Mouse (Mus musculus): ENCODE data around the gene Lhx5.

The Lhx5 gene

DNA sequence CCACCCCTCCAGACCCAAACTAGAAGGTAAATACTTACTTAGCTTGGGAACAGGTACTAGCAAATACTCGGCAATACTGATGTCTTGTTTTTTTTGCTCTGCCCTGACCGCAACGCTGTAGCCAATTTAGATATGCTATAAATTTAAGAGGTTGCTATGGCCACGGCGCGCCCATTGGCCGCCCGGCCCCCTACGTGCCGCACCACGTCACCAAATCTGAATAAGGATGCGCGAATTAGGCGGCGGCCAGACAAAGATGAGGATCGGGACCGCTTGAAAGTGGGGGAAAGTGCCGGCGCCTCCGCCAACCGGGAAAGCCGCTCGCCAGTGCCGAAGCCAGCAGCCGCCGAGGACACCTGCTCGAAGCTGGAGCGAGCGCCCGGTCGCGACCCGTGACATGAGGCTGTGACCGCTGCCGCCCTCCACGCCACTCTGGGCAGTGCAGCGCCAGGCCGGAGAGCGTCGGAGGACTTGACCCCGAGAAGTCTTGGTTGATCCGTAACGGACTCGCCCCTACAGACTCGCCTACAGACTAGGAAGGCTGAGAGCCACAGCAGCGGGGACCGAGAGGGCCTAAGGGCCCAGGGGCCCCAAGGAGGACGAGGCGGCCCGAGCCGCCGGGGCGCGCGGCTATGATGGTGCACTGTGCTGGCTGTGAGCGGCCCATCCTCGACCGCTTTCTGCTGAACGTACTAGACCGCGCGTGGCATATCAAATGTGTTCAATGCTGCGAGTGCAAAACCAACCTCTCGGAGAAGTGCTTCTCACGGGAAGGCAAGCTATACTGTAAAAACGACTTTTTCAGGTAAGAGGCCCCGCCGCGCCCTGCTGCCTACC lies at the start of gene Lhx5:
Gene Lhx5, plus strand, starts transcription at position 51 of the 837 bp plus-strand sequence.
- DNase-seq: no peak

DNA sequence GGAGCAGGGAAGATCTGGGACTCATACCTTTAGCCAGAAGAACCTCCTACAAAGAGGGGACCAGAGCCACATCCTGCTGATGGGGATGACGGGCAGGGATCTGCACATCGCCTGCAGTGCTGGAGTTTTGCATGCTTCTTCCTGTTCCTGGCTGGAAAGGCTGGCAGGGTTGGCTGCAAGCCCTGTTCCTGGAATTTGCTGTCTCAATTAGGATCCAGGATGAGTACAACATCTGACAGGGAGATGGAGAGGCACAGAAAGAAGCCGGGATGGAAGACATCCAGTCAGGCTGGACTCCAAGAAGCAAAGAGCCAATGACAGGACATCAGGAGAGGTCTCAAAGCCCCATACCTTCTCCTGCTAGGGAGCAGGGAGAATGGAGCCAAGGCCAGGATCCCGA lies 45.1 kb upstream of the Lhx5 start:
- no peak for DNase-seq

DNA sequence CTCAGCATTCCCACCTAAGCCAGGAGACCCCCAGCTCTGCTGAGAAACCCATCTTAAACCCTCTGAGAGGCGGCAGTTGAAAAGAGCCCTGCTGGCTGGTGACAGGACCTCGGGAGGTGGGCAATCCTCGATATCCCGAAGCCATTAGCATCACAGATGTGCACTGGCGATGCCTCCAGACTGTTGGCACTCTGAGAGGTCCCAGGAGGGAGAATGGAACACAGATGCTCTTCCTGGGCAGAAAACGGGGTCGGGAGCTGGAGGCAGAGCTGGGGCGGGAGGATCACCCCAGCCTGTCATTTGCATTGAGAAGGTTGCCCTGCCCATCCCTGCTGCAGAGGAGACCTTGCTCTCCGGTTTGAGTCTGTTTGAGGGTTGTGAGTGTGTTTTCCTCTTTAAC lies 42.7 kb upstream of the Lhx5 start:
- DNase-seq: no peak

DNA sequence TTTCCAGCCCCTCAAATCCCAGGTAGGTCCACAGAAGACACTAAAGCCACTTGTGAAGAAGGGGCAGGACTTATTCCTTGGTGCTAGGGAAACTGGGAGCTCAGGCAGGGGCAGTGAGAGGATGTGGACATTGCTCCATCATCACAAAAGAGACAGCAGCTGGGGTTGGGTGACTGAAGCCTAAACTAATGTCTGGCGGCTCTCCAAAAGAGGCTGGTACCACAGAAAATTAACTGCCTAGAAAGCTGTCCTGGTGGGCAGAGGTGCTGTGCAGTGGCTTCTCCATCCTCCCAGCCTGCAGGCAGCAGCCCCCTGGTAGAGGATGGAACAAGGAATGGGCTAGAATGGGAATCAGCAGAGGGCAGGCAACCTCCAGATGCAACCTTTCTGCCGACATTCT lies 41.5 kb upstream of the Lhx5 start:
- no peak for DNase-seq

DNA sequence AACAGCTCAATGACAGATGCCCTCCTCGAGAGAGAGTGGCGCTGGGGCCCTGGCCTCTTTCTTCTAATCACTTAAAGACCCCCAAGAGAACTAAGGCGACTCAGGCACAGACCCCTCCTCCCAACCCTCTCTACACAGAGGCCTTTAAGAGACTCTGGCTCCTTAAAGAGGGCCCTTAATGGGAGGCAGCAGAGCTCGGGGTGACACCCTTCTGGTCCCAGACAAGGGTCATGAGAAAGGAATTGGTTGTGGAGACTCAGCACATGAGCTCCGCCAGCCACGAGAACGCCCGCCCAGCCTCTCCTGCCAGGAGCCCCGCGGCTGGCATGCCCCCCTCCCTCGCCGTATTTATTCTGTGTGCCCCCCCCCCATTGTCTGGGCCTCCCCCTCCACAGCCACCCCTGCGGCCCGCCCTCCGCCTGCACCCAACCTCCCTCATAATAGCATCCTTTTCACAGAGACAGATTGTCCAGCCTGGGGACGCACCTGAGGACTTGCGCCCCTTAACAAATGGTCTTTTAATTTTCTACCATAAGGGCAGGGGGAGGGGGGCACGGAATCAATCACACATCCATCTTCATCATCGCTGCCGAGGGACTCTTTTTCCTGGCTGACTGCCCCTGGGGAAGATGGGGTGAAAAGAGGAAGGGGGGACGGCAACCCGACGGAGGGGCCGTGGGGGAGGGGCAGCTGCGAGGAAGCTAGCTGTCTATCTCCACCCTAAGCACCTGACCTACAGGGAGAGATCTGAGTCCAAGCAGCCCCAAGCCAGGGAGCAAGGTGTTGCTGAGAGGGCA lies 37.4 kb upstream of the Lhx5 start:
- no peak for DNase-seq

DNA sequence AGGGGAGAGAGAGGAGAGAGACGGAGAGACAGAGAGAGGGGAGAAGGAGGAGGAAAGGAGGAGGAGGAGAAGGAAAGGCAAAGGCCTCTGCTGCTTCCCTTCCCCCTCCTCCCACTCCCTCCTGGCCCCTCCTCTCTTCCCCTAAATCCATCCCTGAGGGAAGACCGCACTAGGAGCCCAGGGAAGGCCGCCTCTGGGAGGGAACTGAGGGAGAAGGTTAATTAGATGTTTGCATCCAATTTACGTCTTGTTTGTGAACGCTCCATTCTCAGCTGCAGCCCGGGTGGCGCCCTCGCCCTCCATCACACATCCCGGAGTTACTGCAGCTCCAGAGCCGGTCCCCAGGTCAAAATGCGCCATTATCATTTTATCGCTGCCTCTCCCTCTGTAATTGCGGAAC lies 33.5 kb upstream of the Lhx5 start:
- no peak for DNase-seq

DNA sequence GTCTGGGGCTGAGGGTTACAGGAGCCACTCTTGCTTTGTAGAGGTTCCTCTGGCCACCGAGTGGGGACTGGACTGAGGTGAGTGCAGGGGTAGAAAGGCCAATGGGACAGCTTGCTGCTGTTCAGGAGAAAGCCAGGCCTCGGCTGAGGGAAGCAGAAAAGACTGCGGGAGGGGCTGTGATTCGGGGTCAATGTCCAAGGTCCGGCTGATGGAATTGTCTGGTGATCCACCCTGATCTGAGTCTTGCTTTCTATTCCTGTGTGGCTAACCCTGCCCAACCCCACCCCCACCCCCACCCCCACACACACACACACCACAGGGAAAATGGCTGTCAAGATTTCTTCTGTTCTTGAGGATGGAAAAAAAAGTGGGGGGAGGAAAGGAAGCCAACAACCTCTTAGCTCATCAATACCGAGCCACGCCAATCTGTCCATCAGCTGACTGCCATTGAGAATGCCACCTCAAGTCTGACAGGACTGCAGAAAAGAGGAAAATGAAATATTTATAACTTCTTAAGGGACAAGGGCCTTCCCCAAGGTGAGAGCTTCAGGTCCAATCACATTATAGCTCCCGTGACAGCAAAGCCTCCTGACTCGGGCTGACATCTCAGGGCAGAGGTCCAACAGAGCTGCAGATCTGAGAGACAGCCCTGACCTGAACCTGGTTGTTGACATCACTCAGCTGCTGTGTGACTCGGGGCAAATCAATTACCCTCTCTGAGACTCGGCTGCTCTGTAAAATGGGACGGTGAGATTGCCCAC lies 26.5 kb upstream of the Lhx5 start:
- peak; percentile 53 for DNase-seq

DNA sequence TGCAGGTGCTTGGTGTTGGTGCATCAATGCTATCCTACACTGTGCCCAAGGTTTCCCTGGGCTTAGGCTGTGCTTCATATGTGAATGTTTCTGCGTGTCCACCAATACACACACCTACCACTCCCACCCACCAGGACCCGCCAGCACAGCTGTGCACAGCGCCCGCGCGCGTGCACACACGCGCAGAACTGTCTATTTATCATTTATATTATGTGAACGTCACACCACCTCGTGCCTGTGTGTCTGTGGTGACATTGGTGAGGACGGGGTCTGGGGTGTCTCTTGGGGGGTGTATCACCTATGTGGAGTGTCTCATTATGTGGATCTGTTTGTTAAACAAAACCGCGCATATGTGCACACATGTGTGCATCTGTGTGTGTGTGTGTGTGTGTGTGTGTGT lies 22.6 kb upstream of the Lhx5 start:
- DNase-seq: no peak

DNA sequence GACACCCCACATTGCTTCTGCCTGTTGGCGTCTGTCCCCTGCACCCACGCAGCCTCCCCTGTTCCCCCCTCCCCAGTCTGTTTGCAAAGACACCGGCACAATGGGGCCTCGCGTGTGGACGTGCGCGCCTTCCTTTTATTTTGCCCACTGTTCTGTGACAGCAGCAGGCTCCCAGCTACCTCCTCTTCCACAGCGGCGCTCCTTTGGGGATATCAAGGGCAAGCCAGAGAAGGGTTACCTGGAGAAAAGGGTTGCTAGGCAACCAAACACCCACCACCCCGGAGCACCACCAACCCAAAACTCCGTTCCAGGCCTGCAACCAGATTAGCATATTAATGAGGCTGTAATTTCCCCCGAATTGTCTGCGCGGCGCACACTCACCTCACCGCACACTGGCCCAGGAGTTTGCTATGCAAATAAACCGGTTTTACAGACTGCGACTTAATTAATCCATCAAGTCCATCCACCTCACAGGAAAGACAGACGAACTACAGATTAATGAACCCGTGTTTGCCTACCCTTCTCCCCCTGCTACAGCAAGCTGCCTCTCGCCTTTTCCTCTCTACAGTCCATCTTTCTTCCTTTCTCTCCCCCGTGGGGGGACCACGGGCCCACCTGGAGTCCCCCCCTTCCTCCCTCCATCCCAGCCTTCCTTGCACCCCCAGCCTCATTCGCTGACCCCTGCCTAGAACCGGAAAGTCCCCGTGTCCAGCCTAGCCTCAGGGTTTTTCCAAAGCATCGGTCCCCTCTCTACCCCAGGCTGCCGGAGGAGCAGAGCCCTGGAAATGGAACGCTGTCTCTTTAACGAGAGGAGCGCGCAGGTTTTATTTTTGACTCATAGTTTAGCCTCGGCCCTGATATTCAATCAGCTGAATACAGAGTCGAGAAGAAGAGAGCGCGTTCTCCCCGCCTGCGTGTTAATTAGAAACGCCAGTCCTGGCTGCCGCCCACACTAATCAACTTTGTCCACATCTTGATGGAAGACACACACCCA lies 21.8 kb upstream of the Lhx5 start:
- DNase-seq: no peak

DNA sequence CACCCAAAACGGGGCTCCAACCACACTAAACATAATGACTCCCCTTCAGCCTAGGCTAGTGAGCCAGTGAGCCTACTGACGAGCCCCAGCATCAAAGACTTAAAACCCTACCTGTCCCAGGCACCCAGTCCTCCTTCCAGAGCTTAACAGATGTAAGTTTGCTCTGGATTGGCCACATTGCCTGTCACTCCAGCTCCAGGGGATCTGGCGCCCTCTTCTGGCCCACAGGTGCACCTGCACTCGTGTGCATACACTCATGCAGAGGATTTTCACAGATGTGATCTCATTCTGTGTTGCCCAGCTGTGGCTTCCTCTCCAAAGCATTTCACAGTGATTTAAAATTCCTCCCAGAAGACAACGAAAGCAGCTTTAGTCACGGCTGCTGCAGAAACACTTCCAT lies 18.1 kb upstream of the Lhx5 start:
- DNase-seq: no peak

DNA sequence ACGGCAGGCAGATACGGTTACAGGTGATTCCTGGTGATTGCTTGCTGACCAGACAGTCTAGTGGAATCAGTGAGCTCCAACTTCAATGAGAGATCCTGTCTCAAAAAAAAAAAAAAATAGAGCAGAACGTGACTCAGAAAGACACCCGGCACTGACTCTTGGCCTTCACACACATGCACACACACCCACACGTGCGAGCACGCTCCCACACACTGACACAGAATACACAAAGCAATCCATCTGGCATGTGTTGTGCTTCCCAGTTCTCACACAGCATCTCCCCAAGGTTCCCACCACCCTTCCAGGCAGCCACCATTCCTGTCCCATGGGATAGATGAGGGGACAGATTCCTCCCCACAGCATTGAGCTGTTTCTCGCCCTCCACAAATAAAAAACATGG lies 11.4 kb upstream of the Lhx5 start:
- DNase-seq: no peak

DNA sequence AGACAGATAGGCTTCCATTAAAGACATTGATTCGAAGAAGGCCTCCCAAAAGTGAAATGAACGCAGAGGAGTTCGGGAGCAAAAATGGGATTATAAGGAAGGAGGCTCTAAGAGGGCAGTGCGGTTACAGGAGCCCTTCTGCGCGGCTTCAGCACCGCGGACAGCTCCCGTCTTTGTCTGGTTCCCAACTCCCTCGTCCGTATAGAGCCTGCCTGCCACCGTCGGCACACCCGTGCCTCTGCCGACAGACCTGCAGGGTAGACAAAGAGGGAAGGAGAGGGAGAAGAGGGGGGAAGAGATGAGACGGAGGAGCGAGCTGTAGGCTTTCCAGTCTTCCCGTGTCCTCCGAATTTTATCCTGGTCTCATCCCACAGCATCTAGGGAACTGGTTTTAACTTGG lies 7.5 kb upstream of the Lhx5 start:
- DNase-seq: peak; percentile 93

DNA sequence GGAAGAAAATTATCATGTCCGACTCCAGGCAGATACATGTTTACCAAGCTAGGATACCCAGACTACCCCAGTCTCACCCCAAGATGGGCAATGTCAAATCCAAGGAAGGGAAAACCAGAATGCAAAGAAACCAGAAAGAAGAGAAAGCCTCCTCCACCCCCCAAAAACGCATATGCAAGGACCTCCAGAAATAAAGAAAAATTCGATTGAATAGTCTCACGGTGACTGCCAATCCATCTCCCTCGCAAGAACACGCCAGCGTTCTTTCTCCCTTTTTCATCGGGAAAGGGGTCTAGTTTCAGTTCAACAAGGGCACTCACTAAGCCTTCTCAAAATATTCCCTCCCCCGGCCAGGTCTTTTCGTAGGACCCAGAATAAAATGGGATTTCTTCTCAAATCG lies 6.8 kb upstream of the Lhx5 start:
- DNase-seq: no peak

DNA sequence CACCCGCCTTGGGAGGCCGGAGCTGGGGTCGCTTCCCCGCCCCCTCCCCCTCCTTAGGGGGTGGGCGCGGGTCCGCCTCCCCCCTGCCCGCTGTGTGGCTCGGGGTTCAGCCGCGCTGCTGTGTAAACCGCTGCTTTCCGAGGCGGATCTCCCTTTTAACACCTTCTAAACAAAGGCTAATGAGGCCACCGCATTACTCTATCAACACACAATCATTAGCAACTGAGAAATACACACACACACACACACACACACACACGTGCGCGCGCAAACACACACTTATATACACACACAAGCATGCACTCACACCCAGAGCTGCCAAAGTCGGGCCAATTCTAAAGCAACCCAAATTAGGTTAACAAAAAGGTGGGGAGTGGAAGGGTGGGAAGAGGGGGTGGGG lies 5.8 kb upstream of the Lhx5 start:
- no peak for DNase-seq

DNA sequence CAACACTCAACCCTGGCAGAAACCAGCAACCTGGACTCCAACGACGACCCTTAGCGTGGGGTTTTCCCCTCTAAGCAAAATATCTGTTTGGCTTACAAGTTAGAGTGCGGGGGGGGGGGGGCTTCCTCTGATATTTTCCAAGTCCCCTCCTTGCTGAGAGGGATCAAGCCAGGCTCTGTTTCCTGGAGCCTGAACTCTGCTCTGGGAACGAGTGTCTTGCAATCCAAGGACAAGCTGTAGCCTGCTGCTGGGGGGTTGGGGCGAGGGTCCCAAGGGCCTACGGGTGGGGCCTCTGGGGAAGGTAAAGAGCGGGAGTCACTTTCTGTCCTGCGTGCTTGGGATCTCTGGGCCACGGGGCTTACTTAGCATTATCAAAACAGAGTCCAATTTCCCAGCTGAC lies 4.9 kb upstream of the Lhx5 start:
- no peak for DNase-seq

DNA sequence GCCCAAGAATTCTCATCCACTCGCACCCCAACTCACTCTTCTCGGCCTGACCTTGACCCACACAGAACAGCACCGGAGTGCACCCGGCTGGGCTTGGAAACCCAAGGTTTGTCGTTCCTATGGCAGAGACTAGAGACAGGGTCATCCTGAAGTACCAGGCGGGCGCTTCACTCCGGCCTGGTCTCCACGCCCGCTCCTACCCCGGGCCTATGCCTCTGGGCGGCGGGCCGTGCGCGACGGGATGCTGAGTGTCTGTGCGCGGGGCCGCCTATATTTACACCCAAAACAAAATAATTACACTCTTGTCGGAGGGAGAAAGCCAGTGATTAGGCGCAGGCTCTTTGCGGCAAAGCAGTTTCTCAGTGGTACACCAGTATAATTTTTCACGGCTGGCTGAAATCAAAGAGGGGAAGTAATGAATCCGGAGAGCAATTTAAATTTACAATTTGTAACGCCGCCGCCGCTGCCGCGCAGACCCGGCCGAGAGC lies 4.0 kb upstream of the Lhx5 start:
- DNase-seq: no peak

DNA sequence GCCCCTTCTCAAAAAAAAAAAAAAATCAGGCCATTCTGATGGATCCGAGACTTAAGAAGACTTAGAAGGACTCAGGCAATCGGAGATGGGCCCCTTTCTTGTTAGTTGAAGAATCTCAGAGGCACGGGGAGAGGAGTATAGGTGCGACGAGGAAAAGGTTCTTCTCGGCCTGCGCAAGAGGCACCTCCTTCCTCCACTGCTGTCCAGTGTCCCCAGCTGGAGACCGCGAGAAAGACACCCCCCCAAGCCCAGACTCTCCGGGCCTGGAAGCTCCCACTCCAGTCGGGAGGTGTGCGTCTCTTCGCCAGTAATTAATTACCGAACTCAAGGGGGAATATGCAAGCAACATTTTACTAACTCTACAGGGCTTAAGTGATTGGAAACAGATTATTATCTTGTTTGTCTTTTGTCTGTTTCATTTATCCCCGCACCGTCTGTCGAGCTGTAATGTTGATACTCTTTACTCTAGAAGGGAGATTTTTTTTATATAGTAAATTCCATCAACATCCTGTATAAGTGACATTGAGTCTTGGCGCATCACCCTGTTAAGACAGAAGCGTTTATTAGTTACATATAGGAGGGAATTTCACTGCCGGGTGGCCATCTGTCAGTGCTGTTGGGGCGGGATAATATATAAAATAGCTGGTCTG lies 3.2 kb upstream of the Lhx5 start:
- no peak for DNase-seq

DNA sequence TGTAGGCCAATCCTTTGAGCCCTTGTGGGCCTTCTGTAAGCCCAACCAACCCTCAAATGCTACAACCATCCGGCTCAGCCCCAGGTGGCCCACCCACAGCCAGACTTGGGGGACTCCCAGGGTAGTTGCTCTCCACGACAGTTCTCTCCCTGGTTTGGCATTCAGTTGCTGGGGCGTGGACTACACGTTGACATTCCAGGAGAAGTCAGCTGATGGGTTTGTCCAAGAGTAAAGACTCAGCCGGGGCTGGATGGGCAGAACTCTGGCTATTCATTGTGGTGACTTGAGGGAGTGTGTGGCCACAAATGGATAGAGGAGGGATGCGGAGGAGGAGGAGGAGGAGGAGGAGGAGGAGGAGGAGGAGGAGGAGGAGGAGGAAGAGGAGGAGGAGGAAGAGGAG lies 2.5 kb upstream of the Lhx5 start:
- no peak for DNase-seq

DNA sequence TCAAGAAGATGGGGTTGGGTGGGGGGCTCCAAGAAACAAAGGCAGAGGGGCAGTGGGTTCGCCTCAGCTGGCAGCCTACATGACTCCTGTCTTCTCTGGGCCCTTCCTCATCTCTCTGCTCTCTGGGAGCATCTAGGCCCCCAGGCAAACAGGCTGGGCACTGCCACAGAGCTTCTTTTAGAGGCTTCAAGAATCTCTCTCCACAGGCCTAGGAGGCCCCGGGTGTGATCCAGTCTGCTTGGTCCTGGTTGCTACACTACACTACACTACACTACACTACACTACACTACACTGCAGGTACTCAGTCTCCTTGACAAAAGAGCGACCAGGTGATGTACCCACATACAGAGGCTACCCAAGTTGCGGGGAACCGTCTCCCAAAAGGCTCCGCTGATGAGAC lies 1.8 kb upstream of the Lhx5 start:
- no peak for DNase-seq

DNA sequence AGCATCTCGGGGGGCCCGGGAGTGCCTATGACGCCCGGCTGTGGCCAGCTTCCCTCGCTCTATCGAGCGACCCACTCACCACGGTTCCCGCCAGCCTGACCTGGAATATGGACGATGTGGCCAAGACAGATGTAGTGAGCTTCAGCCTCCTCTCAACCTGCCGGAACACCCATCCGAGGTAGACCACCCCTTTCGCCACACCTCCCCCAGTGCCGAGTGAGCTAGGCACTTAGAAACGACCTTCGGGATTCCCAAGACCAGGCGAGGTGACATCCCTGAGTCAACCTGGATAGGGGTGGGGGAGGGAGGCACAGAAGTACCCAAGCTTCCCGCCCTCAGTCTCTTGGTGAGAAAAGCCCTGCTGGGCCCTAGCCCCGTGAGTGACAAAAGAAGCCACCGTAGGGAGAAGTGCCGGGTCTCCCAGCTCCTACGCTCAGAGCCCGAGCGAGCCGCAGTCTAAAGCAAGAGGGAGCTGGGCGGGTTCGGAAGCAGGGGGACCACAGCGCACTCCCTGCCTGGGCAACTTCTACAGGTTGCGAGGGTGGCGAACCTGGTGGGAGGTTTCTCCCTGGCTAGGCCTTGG lies 407 bp upstream of the Lhx5 start:
- no peak for DNase-seq

DNA sequence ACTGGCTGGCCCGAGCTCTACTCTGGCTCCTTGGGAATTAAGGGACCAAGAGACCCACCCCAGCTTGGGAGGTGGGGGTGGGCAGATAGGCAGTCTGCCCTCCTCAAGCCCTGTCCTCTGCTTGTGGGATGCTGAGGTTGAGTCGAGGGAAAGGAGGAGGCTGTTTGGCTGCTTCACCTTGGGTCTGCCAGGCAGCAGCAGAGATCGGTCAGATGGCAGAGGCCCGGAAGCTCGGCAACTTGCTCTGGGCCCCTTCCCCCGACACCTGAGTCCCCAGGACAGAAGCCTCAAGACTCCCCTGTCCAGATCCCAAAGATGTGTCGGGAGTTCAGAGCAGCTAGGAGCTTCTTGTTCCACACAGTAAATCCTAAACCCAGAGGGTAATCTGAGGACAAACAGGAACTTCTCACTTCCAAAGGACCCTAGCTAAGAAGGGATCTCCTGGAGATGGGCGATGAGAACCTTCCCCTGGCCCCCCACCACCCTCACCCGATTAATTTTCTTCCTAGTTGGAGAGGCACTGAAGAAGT lies 1.1 kb downstream of the Lhx5 start:
- no peak for DNase-seq

Data from kidney, postnatal 10 days (tissue).